Mouse (Mus musculus) retina, postnatal 7 days (tissue): ENCODE measurements at regions not wholly inside any gene's neighbourhood (a gene's known extent, or its start where the extent isn't known, plus 50 kb on each side); places are given as distances from the start of the nearest gene placed in this dataset.

Experiments used
- DNase-seq: peaks from one replicate; pipeline ENCODE4 v3.0.0-alpha.2; 2012; ENCODE audit warnings: low read depth, low spot score

- DNase-seq: no peak
These were observed 150.3 kb upstream of the Gimd1 start for GRCm38 (mm10) chr3:132479275-132479674.

- no peak for DNase-seq
These were observed 144.8 kb upstream of the Gimd1 start for GRCm38 (mm10) chr3:132484814-132485213.

DNA sequence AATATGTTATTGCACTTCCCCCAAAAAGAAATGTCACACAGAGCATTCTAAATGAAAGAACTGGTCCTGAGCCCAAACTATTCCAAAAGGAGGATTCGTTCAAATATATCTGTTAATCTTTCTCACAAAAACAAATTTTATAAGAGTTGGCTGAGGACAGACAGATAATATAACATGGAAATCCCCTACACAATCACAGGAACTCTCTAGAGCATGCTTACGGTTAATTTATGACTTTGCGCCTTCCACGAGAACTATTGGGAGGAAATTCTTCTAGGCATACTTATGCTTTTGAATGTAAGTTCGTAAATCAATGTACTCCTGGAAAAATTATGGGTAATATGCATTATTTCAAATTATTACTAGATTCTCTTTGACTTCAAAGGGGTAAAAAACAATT lies 144.1 kb upstream of the Gimd1 start:
- no peak for DNase-seq

GRCm38 (mm10) chr3:132506095-132506494 lies 123.5 kb upstream of the Gimd1 start:
- peak; percentile 53 for DNase-seq

DNA sequence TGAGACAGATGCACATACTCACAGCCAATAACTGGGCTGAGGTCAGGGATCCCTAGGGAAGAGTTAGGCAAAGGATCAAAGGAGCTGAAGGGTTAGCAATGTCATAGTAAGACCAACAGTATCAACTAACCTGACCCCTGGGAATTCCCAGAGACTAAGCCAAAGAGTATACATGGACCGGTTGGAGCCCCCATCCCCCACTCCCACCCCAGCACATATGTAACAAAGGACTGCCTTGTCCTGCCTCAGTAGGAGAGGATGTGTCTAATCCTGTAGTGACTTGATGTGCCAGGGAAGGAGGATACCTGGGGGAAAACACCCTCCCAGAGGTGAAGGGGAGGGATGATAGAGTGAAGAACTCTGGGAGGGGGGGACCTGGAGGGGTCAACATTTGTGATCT lies 119.4 kb upstream of the Gimd1 start:
- DNase-seq: no peak

GRCm38 (mm10) chr3:132512526-132513102 lies 117.0 kb upstream of the Gimd1 start:
- DNase-seq: no peak

DNA sequence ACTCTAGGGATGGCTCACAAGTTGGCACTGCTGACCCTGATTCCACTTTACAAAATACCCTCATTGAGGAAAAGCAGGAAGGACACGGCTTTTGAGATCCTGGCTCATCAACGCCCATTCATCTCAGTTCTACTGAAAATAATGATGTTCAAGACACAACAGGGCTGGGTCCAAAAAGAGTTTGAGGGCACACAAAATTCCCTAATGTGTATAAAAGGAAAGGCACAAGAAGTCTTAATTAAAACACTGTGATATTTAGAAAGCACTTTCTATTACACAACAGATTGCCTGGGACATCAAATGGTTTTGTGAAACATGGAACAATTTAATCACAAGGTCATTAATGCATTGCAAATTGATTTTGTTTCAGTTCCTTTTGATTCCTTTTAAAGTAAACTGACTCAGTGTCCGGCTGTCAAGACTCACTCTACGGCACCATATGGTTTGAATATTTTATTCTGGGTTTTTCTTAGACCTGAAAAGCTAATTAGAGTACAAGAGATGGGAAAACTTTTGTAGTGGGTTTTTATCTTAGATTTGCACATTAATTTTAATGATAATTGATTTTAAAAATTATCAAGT lies 96.2 kb upstream of the Gimd1 start:
- DNase-seq: no peak

- DNase-seq: no peak
These were observed 89.6 kb upstream of the Gimd1 start for GRCm38 (mm10) chr3:132539780-132540658.

GRCm38 (mm10) chr3:132551238-132551808 lies 78.3 kb upstream of the Gimd1 start:
- no peak for DNase-seq

- no peak for DNase-seq
These were observed 63.9 kb upstream of the Gimd1 start for GRCm38 (mm10) chr3:132565755-132566154.

GRCm38 (mm10) chr3:132566301-132566700 lies 63.3 kb upstream of the Gimd1 start:
- DNase-seq: no peak
